Mouse (Mus musculus) ES-E14 (cell line): ENCODE measurements at regions not wholly inside any gene's neighbourhood (a gene's known extent, or its start where the extent isn't known, plus 50 kb on each side); places are given as distances from the start of the nearest gene placed in this dataset.

Source experiments
- DNase-seq: peaks from one replicate; pipeline ENCODE4 v3.0.0-alpha.2; 2013; ENCODE audit warnings: low read depth, low spot score
- H3K27ac ChIP-seq: 2 replicates; pipeline ENCODE4 v1.5.1; 2012; ENCODE audit warnings: low read depth, mild to moderate bottlenecking, low read length, moderate library complexity, mixed read lengths; ENCODE audit not compliant: poor library complexity, insufficient read depth, severe bottlenecking
- H3K36me3 ChIP-seq: 2 replicates; pipeline ENCODE4 v1.6.1; 2012; ENCODE audit warnings: mild to moderate bottlenecking, low read length, moderate library complexity, mixed read lengths; ENCODE audit not compliant: control insufficient read depth, poor library complexity, insufficient read depth, severe bottlenecking
- H3K4me1 ChIP-seq, 2 experiments: fragments of 150-350 bp in 1 of 2; sonication (generic) in 1 of 2; 2 replicates each; pipeline ENCODE4 v1.6.1; 2012; ENCODE audit warnings: low read length in 2 of 2, mild to moderate bottlenecking in 1 of 2, mixed read lengths in 1 of 2; ENCODE audit not compliant: control insufficient read depth in 2 of 2, insufficient read depth in 2 of 2, poor library complexity in 1 of 2
- H3K4me3 ChIP-seq, 2 experiments: fragments of 150-350 bp in 1 of 2; sonication (generic) in 1 of 2; 2 replicates each; pipeline ENCODE4 v1.5.1; 2012; ENCODE audit warnings: low read length in 2 of 2, low read depth in 1 of 2, mild to moderate bottlenecking in 1 of 2, mixed read lengths in 1 of 2; ENCODE audit not compliant: insufficient read depth in 1 of 2, poor library complexity in 1 of 2, severe bottlenecking in 1 of 2
- H3K9ac ChIP-seq: 2 replicates; pipeline ENCODE4 v1.6.1; 2012; ENCODE audit warnings: low read depth, mild to moderate bottlenecking, low read length, mixed read lengths; ENCODE audit not compliant: poor library complexity, insufficient read depth, severe bottlenecking
- H3K9me3 ChIP-seq: fragments of 150-350 bp; sonication (generic); 2 replicates; pipeline ENCODE4 v1.6.1; 2012; ENCODE audit warnings: low read depth, mild to moderate bottlenecking, low read length; ENCODE audit not compliant: control insufficient read depth, insufficient read depth
- CHD2 ChIP-seq: IDR thresholded peaks from 2 replicates; pipeline ENCODE4 v1.6.1; 2014; ENCODE audit warnings: mild to moderate bottlenecking, low read depth, low read length, inconsistent platforms
- HCFC1 ChIP-seq: IDR thresholded peaks from 2 replicates; pipeline ENCODE4 v1.6.1; 2012; ENCODE audit warnings: low read length, inconsistent platforms, borderline replicate concordance; ENCODE audit not compliant: insufficient read depth
- MAFK ChIP-seq: IDR thresholded peaks from 2 replicates; pipeline ENCODE4 v1.6.1; 2014; ENCODE audit warnings: mild to moderate bottlenecking, low read depth, low read length, inconsistent platforms; ENCODE audit not compliant: insufficient read depth
- ZC3H11A ChIP-seq: IDR thresholded peaks from 2 replicates; pipeline ENCODE4 v1.6.1; 2012; ENCODE audit warnings: low read depth, mild to moderate bottlenecking, inconsistent platforms, low read length, borderline replicate concordance
- ZNF384 ChIP-seq: IDR thresholded peaks from 2 replicates; pipeline ENCODE4 v1.6.1; 2012; ENCODE audit warnings: low read depth, low read length, inconsistent platforms
- in situ Hi-C, 2 experiments: fragments of 600-800 bp; cut with MboI; formaldehyde crosslinking; loops; one replicate each; pipeline ENCODE4 v1.15.1; 2025; ENCODE audit warnings: low sequenced_read_pairs in 2 of 2, inconsistent platforms in 1 of 2; ENCODE audit not compliant: unreplicated experiment in 2 of 2

- Histone ChIP-seq H3K27ac (no peak overlapping the region), H3K9ac (no peak overlapping the region), H3K36me3 (no peaks in the 10 kb centered on the region), H3K4me3 (no peak overlapping the region), H3K4me1 (no peaks in the 10 kb centered on the region), H3K9me3 (no peaks in the 10 kb centered on the region)
- in situ Hi-C loops: loop anchor here (5.0 to 10.0 kb wide), 2 partner anchors 660 to 667 kb away; partner anchors contain the start of gene Foxo1 (in 1 of the 2)
- TF ChIP-seq ZC3H11A: no peak
- no peak for TF ChIP-seq MAFK
- TF ChIP-seq ZNF384: no peak
- no peak for TF ChIP-seq CHD2
- no peak for TF ChIP-seq HCFC1
- DNase-seq: no peak
These were observed 92.4 kb downstream of the Cog6 start for GRCm38 (mm10) chr3:52924631-52925030.

GRCm38 (mm10) chr3:52923824-52924559 is 93.0 kb downstream of the Cog6 start:
- Histone ChIP-seq H3K9ac (no peak overlapping the region), H3K9me3 (no peaks in the 10 kb centered on the region), H3K36me3 (no peaks in the 10 kb centered on the region), H3K27ac (no peak overlapping the region), H3K4me1 (no peaks in the 10 kb centered on the region), H3K4me3 (no peak overlapping the region)
- TF ChIP-seq CHD2 (no peak), HCFC1 (no peak), ZNF384 (no peak), MAFK (no peak), ZC3H11A (no peak)
- DNase-seq: no peak
- in situ Hi-C loops: loop anchor here in 1 of 2 experiments (10.0 kb wide), 1 partner anchor 659 kb away; the partner anchor contains the start of gene Foxo1

DNA sequence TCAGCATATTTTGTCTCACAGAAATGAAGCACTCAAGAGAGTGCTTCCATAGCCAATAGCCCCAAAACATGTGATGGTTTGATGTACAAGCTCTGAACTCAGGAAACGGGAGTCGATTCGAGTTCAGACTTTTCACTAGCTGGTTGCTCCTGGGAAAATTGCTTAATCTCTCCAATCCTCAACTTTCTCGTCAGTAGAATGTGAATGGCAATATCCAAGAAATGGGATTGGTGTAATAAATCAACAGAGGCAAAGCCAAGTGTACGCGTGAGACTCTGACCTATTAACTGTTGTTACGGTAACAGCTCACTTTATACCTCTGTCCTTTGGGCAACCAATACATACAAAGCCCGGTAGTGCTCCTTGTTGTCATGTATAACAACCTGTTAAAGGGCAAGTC is 94.6 kb downstream of the Cog6 start:
- DNase-seq: no peak
- Histone ChIP-seq H3K27ac (no peak overlapping the region), H3K4me1 (no peaks in the 10 kb centered on the region), H3K9me3 (no peaks in the 10 kb centered on the region), H3K4me3 (no peak overlapping the region), H3K9ac (no peak overlapping the region), H3K36me3 (no peaks in the 10 kb centered on the region)
- in situ Hi-C loops: loop anchor here in 1 of 2 experiments (10.0 kb wide), 1 partner anchor 658 kb away; the partner anchor contains the start of gene Foxo1
- TF ChIP-seq ZC3H11A (no peak), CHD2 (no peak), HCFC1 (no peak), MAFK (no peak), ZNF384 (no peak)

GRCm38 (mm10) chr3:52906823-52907564 is 110.0 kb downstream of the Cog6 start:
- Histone ChIP-seq H3K9me3 (no peaks in the 10 kb centered on the region), H3K4me1 (no peaks in the 10 kb centered on the region), H3K9ac (no peak overlapping the region), H3K27ac (no peak overlapping the region), H3K4me3 (no peak overlapping the region), H3K36me3 (no peaks in the 10 kb centered on the region)
- no peak for DNase-seq
- in situ Hi-C loops: no loop called here
- TF ChIP-seq ZNF384 (no peak), CHD2 (no peak), HCFC1 (no peak), ZC3H11A (no peak), MAFK (no peak)
